Mouse (Mus musculus) limb, embryonic 15.5 days (tissue): ENCODE data around the gene Cdh24. TPM values are rescaled to one million over a fixed set of nuclear protein-coding genes. Genes with fewer than 3 reads are reported as not detected.

Experiments used
- ATAC-seq: fragments of 200-750 bp; cut with Nextera tagmentation; 2 replicates; pipeline ENCODE4 v1.8.0; 2017; ENCODE audit warnings: low read depth, moderate TSS enrichment; ENCODE audit not compliant: insufficient number of reproducible peaks, low FRiP score, low TSS enrichment
- H3K27ac ChIP-seq: fragments of 300-500 bp; sonication (generic); 2 replicates; pipeline ENCODE4 v1.5.1; 2015; ENCODE audit warnings: moderate library complexity, mild to moderate bottlenecking, inconsistent platforms
- H3K27me3 ChIP-seq: fragments of 300-500 bp; sonication (generic); 2 replicates; pipeline ENCODE4 v1.6.1; 2015; ENCODE audit warnings: inconsistent platforms
- H3K36me3 ChIP-seq: fragments of 300-500 bp; sonication (generic); 2 replicates; pipeline ENCODE4 v1.6.1; 2015; ENCODE audit warnings: inconsistent platforms
- H3K4me1 ChIP-seq: fragments of 300-500 bp; sonication (generic); 2 replicates; pipeline ENCODE4 v1.6.1; 2015; ENCODE audit warnings: inconsistent platforms
- H3K4me2 ChIP-seq: fragments of 300-500 bp; sonication (generic); 2 replicates; pipeline ENCODE4 v1.6.1; 2015; ENCODE audit warnings: mild to moderate bottlenecking, inconsistent platforms
- H3K4me3 ChIP-seq: fragments of 300-500 bp; sonication (generic); 2 replicates; pipeline ENCODE4 v1.5.1; 2015; ENCODE audit warnings: mild to moderate bottlenecking, inconsistent platforms
- H3K9ac ChIP-seq: fragments of 300-500 bp; sonication (generic); 2 replicates; pipeline ENCODE4 v1.6.1; 2015; ENCODE audit warnings: inconsistent platforms
- H3K9me3 ChIP-seq: fragments of 300-500 bp; sonication (generic); 2 replicates; pipeline ENCODE4 v1.6.1; 2016; ENCODE audit warnings: inconsistent platforms
- WGBS: fragments of 180-500 bp; shearing (Covaris S2); methylation state at CpG from one replicate; pipeline ENCODE4 v1.1.7; 2015; 5-methylcytosine and 5-hydroxymethylcytosine counted together
- polyA plus RNA-seq: library from polyadenylated mRNA; unstranded; fragments of >200 nt; fragmentation: Nextera tagmentation; extraction: Ambion mirVana; gene quantifications from 2 replicates; pipeline ENCODE4 v1.2.1, GENCODE M21; 2015

Gene Cdh24
- polyA plus RNA-seq, 1 experiment from 2014 or later = 4.2 TPM

- no peaks in the 10 kb centered on the region for H3K27me3 ChIP-seq
- peaks cover 68% of the 10 kb centered on the region for H3K36me3 ChIP-seq
- peak within 1 kb of the TSS; percentile 68 for H3K4me3 ChIP-seq
- peak within 1 kb of the TSS; percentile 84 for H3K9ac ChIP-seq
- WGBS = under 1% methylated on average over 28 of the region's 28 CpGs
- H3K4me2 ChIP-seq = peak within 1 kb of the TSS; percentile 97
- ATAC-seq = peak; percentile 7; the same call in 1 of the 2 replicates
- peak within 1 kb of the TSS; percentile 82 for H3K27ac ChIP-seq
- H3K4me1 ChIP-seq = peaks cover 17% of the 10 kb centered on the region
- H3K9me3 ChIP-seq = no peaks in the 10 kb centered on the region
Observed at GRCm38 (mm10) chr14:54640946-54641304, 239 bp downstream of the Cdh24 start, which contains the start of gene Gm17606. Gene Gm17606 (plus strand): TSS chr14:54640952.

DNA sequence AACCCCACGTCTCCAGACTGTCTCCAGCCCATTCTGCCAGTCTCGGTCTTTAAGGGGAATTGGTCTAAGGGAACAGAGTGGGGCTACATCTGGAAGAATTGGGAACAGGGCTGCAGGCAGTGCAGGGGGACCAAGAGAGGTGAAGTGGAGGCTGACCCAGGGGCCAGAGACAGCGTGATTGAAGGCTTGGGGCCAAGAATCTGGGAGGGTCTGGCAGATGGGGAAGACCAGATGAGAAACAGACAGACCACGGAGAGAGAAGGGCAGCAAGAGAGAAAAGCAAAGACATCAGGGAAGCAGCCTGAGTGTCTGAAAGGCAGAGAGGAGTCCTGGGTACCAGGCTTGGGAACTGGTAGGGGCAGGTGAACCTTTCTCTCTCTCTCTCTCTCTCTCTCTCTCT lies 1.0 kb downstream of the Cdh24 start:
- Histone ChIP-seq H3K27me3 (no peaks in the 10 kb centered on the region), H3K9ac (no peak overlapping the region), H3K4me1 (peaks cover 17% of the 10 kb centered on the region), H3K36me3 (peaks cover 65% of the 10 kb centered on the region), H3K27ac (no peak overlapping the region), H3K4me3 (peak overlapping the region; percentile 68), H3K4me2 (peak overlapping the region; percentile 97), H3K9me3 (no peaks in the 10 kb centered on the region)
- ATAC-seq = no peak
- 16% methylated on average over 4 of the region's 4 CpGs for WGBS

DNA sequence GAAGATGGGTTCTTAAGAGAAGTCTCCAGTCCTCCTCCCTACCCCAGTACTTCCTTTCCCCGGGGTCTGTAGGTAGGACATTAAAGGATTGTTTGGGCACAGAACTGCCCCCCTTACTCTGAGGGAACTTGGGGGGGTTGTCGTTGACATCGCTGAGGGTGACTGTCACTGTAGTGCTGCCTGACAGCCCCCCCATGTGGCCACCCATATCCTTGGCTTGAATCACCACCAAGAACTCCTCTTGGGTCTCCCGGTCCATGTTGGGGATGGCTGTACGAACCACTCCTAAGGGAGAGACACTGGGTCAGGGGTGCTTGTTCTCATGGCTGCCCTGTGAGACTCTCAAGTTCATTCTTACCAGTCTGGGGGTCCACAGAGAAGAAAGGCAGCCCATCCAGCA lies 3.0 kb downstream of the Cdh24 start:
- no peak overlapping the region for H3K4me2 ChIP-seq
- H3K9ac ChIP-seq = no peak overlapping the region
- no peaks in the 10 kb centered on the region for H3K9me3 ChIP-seq
- no peaks in the 10 kb centered on the region for H3K27me3 ChIP-seq
- no peak overlapping the region for H3K27ac ChIP-seq
- H3K4me3 ChIP-seq = no peak overlapping the region
- H3K4me1 ChIP-seq = peaks cover 17% of the 10 kb centered on the region
- peaks cover 58% of the 10 kb centered on the region for H3K36me3 ChIP-seq
- 80% methylated on average over 5 of the region's 5 CpGs for WGBS
- no peak for ATAC-seq

DNA sequence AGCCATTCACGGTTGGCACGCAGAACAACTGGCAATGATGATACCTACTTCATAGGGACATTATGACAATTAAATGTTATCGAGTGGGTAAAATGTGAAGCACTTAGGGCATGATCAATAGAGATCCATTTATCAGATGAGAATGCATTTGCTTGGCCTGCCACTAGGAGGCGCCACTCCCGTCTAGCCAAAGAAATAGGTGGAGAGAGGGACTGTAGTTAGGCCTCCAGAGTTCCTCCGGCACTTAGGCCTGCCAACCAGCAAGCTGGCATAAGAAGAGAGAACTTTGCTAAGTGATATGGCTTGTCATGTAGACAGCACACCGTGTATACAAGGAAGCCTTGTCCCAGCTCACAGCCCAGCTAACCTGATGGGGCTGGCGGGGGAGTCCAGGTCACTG lies 4.2 kb downstream of the Cdh24 start:
- WGBS = 52% methylated on average over 8 of the region's 8 CpGs

GRCm38 (mm10) chr14:54634182-54634581 lies 7.0 kb downstream of the Cdh24 start:
- Histone ChIP-seq H3K9me3 (no peaks in the 10 kb centered on the region), H3K27ac (no peak overlapping the region), H3K9ac (no peak overlapping the region), H3K27me3 (no peaks in the 10 kb centered on the region), H3K36me3 (peaks cover 68% of the 10 kb centered on the region), H3K4me1 (peaks cover 3% of the 10 kb centered on the region), H3K4me2 (no peak overlapping the region), H3K4me3 (no peak overlapping the region)
- WGBS = 84% methylated on average over 4 of the region's 4 CpGs
- no peak for ATAC-seq

More for the DNA sequence above, 4.2 kb downstream of the Cdh24 start:
- Histone ChIP-seq H3K9ac (no peak overlapping the region), H3K4me3 (no peak overlapping the region), H3K4me2 (no peak overlapping the region), H3K36me3 (peaks cover 60% of the 10 kb centered on the region), H3K27ac (no peak overlapping the region), H3K27me3 (no peaks in the 10 kb centered on the region), H3K4me1 (peaks cover 17% of the 10 kb centered on the region), H3K9me3 (no peaks in the 10 kb centered on the region)
- no peak for ATAC-seq

GRCm38 (mm10) chr14:54632252-54632651 lies 8.9 kb downstream of the Cdh24 start:
- H3K9me3 ChIP-seq = no peaks in the 10 kb centered on the region
- ATAC-seq = no peak
- H3K36me3 ChIP-seq = peaks cover 50% of the 10 kb centered on the region
- WGBS = 87% methylated on average over 37 of the region's 37 CpGs
- no peak overlapping the region for H3K4me2 ChIP-seq
- no peaks in the 10 kb centered on the region for H3K4me1 ChIP-seq
- no peaks in the 10 kb centered on the region for H3K27me3 ChIP-seq
- no peak overlapping the region for H3K27ac ChIP-seq
- H3K9ac ChIP-seq = no peak overlapping the region
- no peak overlapping the region for H3K4me3 ChIP-seq

- ATAC-seq = no peak
- WGBS = 69% methylated on average over 4 of the region's 4 CpGs
- H3K4me2 ChIP-seq = no peak overlapping the region
- H3K9me3 ChIP-seq = no peaks in the 10 kb centered on the region
- H3K4me1 ChIP-seq = no peaks in the 10 kb centered on the region
- H3K4me3 ChIP-seq = no peak overlapping the region
- no peaks in the 10 kb centered on the region for H3K27me3 ChIP-seq
- H3K27ac ChIP-seq = no peak overlapping the region
- H3K9ac ChIP-seq = no peak overlapping the region
- peaks cover 41% of the 10 kb centered on the region for H3K36me3 ChIP-seq
Observed at GRCm38 (mm10) chr14:54631240-54631599, 9.9 kb downstream of the Cdh24 start.

DNA sequence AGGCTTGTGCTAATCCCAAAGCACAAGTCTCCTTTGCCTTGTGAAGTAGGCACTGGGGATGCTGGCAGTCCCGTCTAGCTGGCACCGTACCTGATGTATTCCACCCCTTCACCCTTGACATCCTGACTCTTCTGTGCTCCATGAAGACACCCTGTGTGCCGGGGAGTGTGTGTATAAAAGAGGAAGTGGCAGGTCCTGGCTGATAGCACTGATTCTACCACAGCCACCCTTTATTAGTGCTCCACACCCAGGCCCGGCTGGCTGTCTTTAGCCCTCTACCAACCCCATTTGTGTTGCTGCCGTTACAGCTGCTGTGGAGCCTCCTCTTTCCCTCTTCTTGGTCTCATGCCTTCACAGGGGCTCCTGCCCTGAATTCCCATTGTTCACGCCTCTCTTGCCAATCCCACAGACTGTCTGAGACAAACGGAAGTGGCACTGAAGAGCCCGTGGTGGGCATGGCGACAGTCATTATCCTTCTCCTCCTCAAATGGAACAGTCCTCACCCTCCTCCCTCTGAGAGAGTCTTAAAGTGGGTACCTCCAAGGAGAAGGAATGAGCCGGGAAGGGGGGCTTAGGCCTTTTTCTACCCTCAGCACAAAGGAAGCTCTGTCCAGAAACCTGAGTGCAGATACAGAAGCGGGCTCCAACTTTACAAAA lies 10.5 kb downstream of the Cdh24 start:
- no peaks in the 10 kb centered on the region for H3K9me3 ChIP-seq

GRCm38 (mm10) chr14:54629797-54630196 lies 11.4 kb downstream of the Cdh24 start:
- Histone ChIP-seq H3K9ac (no peak overlapping the region), H3K4me2 (no peak overlapping the region), H3K4me1 (no peaks in the 10 kb centered on the region), H3K4me3 (no peak overlapping the region), H3K9me3 (no peaks in the 10 kb centered on the region), H3K27ac (no peak overlapping the region), H3K36me3 (peaks cover 33% of the 10 kb centered on the region), H3K27me3 (no peaks in the 10 kb centered on the region)
- no peak for ATAC-seq
- WGBS = 75% methylated on average over 2 of the region's 2 CpGs

More for the DNA sequence above, 10.5 kb downstream of the Cdh24 start:
- H3K27me3 ChIP-seq = no peaks in the 10 kb centered on the region
- H3K4me3 ChIP-seq = no peak overlapping the region
- H3K4me1 ChIP-seq = no peaks in the 10 kb centered on the region
- H3K4me2 ChIP-seq = no peak overlapping the region
- ATAC-seq = no peak
- no peak overlapping the region for H3K27ac ChIP-seq
- WGBS = 72% methylated on average over 11 of the region's 11 CpGs
- peaks cover 36% of the 10 kb centered on the region for H3K36me3 ChIP-seq
- no peak overlapping the region for H3K9ac ChIP-seq

DNA sequence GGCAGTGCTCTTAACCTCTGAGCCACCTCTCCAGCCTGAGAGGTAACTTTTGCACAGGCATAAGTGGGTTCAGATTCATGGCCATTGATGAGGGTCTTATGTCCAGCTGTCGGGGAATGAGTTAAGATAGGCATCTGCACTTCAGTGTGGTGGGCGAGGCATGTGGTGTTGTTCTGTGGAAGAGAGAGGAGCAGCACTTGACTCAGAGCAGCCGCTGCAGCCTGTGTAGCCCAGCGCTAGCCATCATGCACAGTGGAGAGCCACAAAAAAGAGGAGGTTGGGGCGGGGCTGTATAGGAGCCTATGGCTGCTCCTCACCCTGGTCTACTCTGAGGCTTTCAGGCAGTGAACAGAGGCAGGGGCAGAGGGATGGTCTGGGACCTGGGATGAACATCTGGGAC lies 13.1 kb downstream of the Cdh24 start:
- WGBS = 74% methylated on average over 5 of the region's 5 CpGs
- H3K9ac ChIP-seq = peak overlapping the region; percentile 10; the same call in 1 of the 2 replicates

DNA sequence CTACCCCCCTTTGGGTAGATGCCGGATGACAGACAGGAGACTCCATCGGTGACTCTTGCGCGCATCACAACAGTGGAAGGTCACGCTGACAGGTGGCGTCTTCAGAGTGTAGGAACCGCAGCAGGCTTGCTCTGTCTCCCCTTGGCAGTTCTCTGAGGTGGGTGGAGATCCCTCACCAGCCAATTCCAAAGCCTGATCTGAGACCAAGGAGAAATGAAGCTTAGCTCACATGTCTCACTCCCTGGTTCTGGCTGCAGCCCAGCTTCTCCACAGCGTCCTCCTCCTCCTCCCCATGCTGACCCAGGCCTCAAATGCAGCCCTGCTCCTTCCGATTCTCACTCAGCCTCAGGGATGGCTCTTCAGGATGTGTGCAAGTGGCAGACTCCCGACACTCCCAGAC lies 16.2 kb downstream of the Cdh24 start:
- Histone ChIP-seq H3K4me2 (no peak overlapping the region), H3K4me3 (no peak overlapping the region), H3K36me3 (no peaks in the 10 kb centered on the region), H3K9me3 (no peaks in the 10 kb centered on the region), H3K4me1 (no peaks in the 10 kb centered on the region), H3K27me3 (no peaks in the 10 kb centered on the region), H3K9ac (0 out of 2 replicates have a peak overlapping the region, but pooled peaks have one; percentile 4), H3K27ac (no peak overlapping the region)
- whole genome bisulfite sequencing = 75% methylated on average over 10 of the region's 10 CpGs
- ATAC-seq = no peak

More for the DNA sequence above, 13.1 kb downstream of the Cdh24 start:
- Histone ChIP-seq H3K9me3 (no peaks in the 10 kb centered on the region), H3K4me1 (no peaks in the 10 kb centered on the region), H3K4me2 (no peak overlapping the region), H3K4me3 (no peak overlapping the region), H3K36me3 (peaks cover 20% of the 10 kb centered on the region), H3K27ac (no peak overlapping the region), H3K27me3 (no peaks in the 10 kb centered on the region)
- ATAC-seq = no peak

- H3K27ac ChIP-seq = no peak overlapping the region
- WGBS = 77% methylated on average over 6 of the region's 6 CpGs
- ATAC-seq = no peak
Observed at GRCm38 (mm10) chr14:54623334-54623733, 17.8 kb downstream of the Cdh24 start.

More at GRCm38 (mm10) chr14:54623334-54623733, 17.8 kb downstream of the Cdh24 start:
- Histone ChIP-seq H3K4me2 (no peak overlapping the region), H3K4me3 (no peak overlapping the region), H3K36me3 (no peaks in the 10 kb centered on the region), H3K9me3 (no peaks in the 10 kb centered on the region), H3K4me1 (no peaks in the 10 kb centered on the region), H3K9ac (no peak overlapping the region), H3K27me3 (no peaks in the 10 kb centered on the region)
